8 mouse cellular contexts compared by ENCODE assay signal in the genomic region with DNA sequence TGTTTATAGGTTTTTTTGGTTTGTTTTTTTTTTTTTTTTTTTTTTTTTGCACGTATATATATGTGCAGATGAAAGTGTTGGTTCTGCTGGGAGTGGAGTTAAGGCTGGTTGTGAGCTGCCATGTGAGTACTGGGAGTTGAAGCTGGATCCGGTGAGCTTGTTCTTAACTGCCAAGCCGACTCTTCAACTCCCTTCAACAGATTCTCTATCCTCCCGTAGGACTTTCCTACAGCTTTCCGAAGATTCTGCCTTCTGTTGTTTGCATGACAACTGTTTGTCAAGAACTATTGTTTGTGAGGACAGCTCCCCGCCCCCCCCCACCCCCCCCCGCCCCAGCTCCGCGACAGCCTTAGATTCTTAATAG. TPM values are rescaled to one million over a fixed set of nuclear protein-coding genes. Genes with fewer than 3 reads are reported as not detected.
DNase-seq lines count a peak whose midpoint lies in the region; ATAC-seq and TF ChIP-seq lines count a peak whose summit lies in the region.

No protein-coding gene starts in this region.

- H3K4me2 ChIP-seq in forebrain, postnatal 0 days (ENCODE audit: low read depth), result peak overlapping the region; percentile 51
- H3K4me2 ChIP-seq in midbrain, embryonic 11.5 days, result peak overlapping the region; percentile 57

- no peak for ATAC-seq in forebrain, postnatal 0 days
- ATAC-seq in midbrain, embryonic 11.5 days (ENCODE audit: low FRiP score), result peak; percentile 41

- H3K4me1 ChIP-seq in kidney, adult 2 months (ENCODE audit: control insufficient read depth, insufficient read depth, low read length), result peaks cover 18% of the 10 kb centered on the region
- H3K4me1 ChIP-seq in forebrain, postnatal 0 days (ENCODE audit: insufficient read depth), result peaks cover 16% of the 10 kb centered on the region
- peaks cover 15% of the 10 kb centered on the region for H3K4me1 ChIP-seq in midbrain, embryonic 11.5 days (ENCODE audit: control insufficient read depth, insufficient read depth, low read length)

- TF ChIP-seq CTCF in kidney, adult 2 months (conservative IDR thresholded peaks at IDR 0.05; ENCODE audit: insufficient read depth, insufficient read length, low read depth, low read length), result no peak
- no peak for TF ChIP-seq CTCF in forebrain, postnatal 0 days (IDR thresholded peaks at IDR 0.05; ENCODE audit: low read depth)

- peak overlapping the region; percentile 89 for H3K4me3 ChIP-seq in kidney, adult 2 months (ENCODE audit: insufficient read depth, low read depth, low read length)
- H3K4me3 ChIP-seq in forebrain, postnatal 0 days (ENCODE audit: low read depth, low read length), result peak overlapping the region; percentile 86
- peak overlapping the region; percentile 86 for H3K4me3 ChIP-seq in midbrain, embryonic 11.5 days (ENCODE audit: low read depth, low read length)

- H3K27me3 ChIP-seq in kidney, adult 2 months (replicated peaks; ENCODE audit: control insufficient read depth, insufficient read depth, low read length), result no peaks in the 10 kb centered on the region
- H3K27me3 ChIP-seq in forebrain, postnatal 0 days (ENCODE audit: insufficient read depth, low read length), result no peaks in the 10 kb centered on the region
- no peaks in the 10 kb centered on the region for H3K27me3 ChIP-seq in midbrain, embryonic 11.5 days (ENCODE audit: control insufficient read depth, insufficient read depth, low read length)

- no peak overlapping the region for H3K9ac ChIP-seq in forebrain, postnatal 0 days
- peak overlapping the region; percentile 27; the same call in 1 of the 2 replicates for H3K9ac ChIP-seq in midbrain, embryonic 11.5 days (ENCODE audit: low read length)

- H3K36me3 ChIP-seq in kidney, adult 2 months (ENCODE audit: control insufficient read depth, insufficient read depth, low read length), result peaks cover 1% of the 10 kb centered on the region; the same call in 1 of the 2 replicates
- H3K36me3 ChIP-seq in forebrain, postnatal 0 days (ENCODE audit: insufficient read depth), result no peaks in the 10 kb centered on the region
- no peaks in the 10 kb centered on the region for H3K36me3 ChIP-seq in midbrain, embryonic 11.5 days (ENCODE audit: control insufficient read depth, insufficient read depth, low read length)

- H3K9me3 ChIP-seq in forebrain, postnatal 0 days (ENCODE audit: low read length), result no peaks in the 10 kb centered on the region
- no peaks in the 10 kb centered on the region for H3K9me3 ChIP-seq in midbrain, embryonic 11.5 days (ENCODE audit: control insufficient read depth, low read length)

- H3K27ac ChIP-seq in kidney, adult 2 months (ENCODE audit: insufficient read depth, low read depth, low read length), result no peak overlapping the region
- H3K27ac ChIP-seq in forebrain, postnatal 0 days (ENCODE audit: low read depth, low read length), result no peak overlapping the region
- no peak overlapping the region for H3K27ac ChIP-seq in midbrain, embryonic 11.5 days (ENCODE audit: low read depth, low read length)

- WGBS in kidney, adult 2 months, result 2% methylated on average over 9 of the region's 9 CpGs
- WGBS in forebrain, postnatal 0 days, result 3% methylated on average over 9 of the region's 9 CpGs
- 1% methylated on average over 9 of the region's 9 CpGs for WGBS in midbrain, embryonic 11.5 days

- no peak for TF ChIP-seq POLR2A in kidney, adult 2 months (IDR thresholded peaks at IDR 0.05; ENCODE audit: low read depth, low read length)

- DNase-seq in kidney, adult 2 months, result no peak
- no peak for DNase-seq in kidney, adult 9 months
- DNase-seq in ZHBTc4 (ENCODE audit: low read depth, low spot score), result peak; percentile 34
- no peak for DNase-seq in forebrain, postnatal 0 days
- DNase-seq in midbrain, embryonic 11.5 days (ENCODE audit: low spot score, missing footprints), result peak; percentile 85
- DNase-seq in layer of hippocampus, adult 9-10 months (ENCODE audit: low spot score), result no peak
- no peak for DNase-seq in ovary, postnatal 10 days (ENCODE audit: low spot score)
- DNase-seq in frontal cortex, postnatal 36 days (ENCODE audit: low spot score in 2 of 2), result no peak

RNA-seq across cellular contexts. Expression of gene Mmadhc, which starts 0.4 kb away (rescaled TPM):
- 48.4 and 58.6 TPM in 2 replicates for polyA plus RNA-seq in kidney, adult 2 months (2012; rRNA removed)
- 60.0 and 60.9 TPM in 2 replicates for total RNA-seq in forebrain, postnatal 0 days (2014; rRNA removed)
- 132 and 142 TPM in 2 replicates for polyA plus RNA-seq in forebrain, postnatal 0 days (2015; fragmentation: Nextera tagmentation; extraction: Ambion mirVana)
- 172 and 177 TPM in 2 replicates for polyA plus RNA-seq in midbrain, embryonic 11.5 days (2014; fragmentation: Nextera tagmentation; extraction: Ambion mirVana)

Comparison
In these comparisons a context has a peak if more than half of its experiments do, and no peak if none do; other contexts are left out.
1. DNase-seq: peak in ZHBTc4 (single experiment) and midbrain, embryonic 11.5 days (single experiment); none in kidney, adult 2 months (single experiment), kidney, adult 9 months (single experiment), forebrain, postnatal 0 days (single experiment), layer of hippocampus, adult 9-10 months (single experiment), ovary, postnatal 10 days (single experiment) and frontal cortex, postnatal 36 days (0 of 2).
2. Peak in every context shown above with its lines, with median percentiles within 50 percentile points of each other: H3K4me3 ChIP-seq.